7 mouse cellular contexts compared by ENCODE assay signal in the genomic region with DNA sequence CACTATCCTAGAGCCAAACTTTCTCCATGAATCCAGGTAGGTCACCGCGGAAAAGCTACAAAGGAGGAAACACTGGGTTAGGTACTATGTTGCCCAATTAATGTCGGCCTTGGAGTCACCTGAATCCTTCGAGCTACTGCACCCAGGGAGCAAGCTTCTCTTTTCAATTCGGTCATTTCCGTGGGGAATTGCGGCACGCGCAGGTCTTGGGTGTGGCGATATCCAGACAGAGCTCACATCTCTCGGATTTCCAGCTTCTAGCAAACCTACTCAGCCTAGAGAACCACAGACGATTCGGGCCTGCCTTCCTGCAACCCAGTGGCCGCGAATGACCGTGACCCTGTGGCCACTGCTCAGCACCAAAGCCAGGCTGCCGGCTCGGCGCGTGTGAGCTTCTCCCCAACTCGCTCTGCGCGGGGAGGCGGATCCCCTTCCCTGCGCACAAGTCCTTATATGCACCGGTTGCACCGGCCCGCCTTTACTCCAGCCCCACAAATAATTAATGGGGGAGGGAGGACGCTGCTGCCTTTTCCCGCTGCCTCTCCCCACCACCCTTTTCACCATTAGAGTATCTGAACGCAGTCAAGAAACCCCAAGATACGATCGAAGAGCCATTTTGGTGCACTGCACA. TPM values are rescaled to one million over a fixed set of nuclear protein-coding genes. Genes with fewer than 3 reads are reported as not detected.
A peak's percentile ranks its signal among the peaks of the same experiment; 100 is the strongest.
DNase-seq lines count a peak whose midpoint lies in the region; ATAC-seq lines count a peak whose summit lies in the region.

No protein-coding gene starts in this region.

- peak overlapping the region; percentile 82 for H3K4me2 ChIP-seq in intestine, embryonic 16.5 days (ENCODE audit: low read depth, low read length)
- H3K4me2 ChIP-seq in limb, embryonic 11.5 days (ENCODE audit: low read depth, severe bottlenecking): peak overlapping the region; percentile 99
- peak overlapping the region; percentile 88 for H3K4me2 ChIP-seq in midbrain, embryonic 11.5 days

- intact Hi-C loops in gastrocnemius, postnatal 36 days (cut with DNase I): loop anchor here (5.0 to 10.0 kb wide), 3 partner anchors 145 to 282 kb away; no protein-coding TSS in a partner anchor

- peak overlapping the region; percentile 84 for H3K4me3 ChIP-seq in intestine, embryonic 16.5 days (ENCODE audit: low read length)
- H3K4me3 ChIP-seq in limb, embryonic 11.5 days (ENCODE audit: low read depth, low read length): peak overlapping the region; percentile 60
- H3K4me3 ChIP-seq in midbrain, embryonic 11.5 days (ENCODE audit: low read depth, low read length): peak overlapping the region; percentile 52

- H3K27me3 ChIP-seq in intestine, embryonic 16.5 days (replicated peaks; ENCODE audit: control insufficient read depth, insufficient read depth, low read length): no peaks in the 10 kb centered on the region
- no peaks in the 10 kb centered on the region; the same call in none of the 2 replicates for H3K27me3 ChIP-seq in limb, embryonic 11.5 days (ENCODE audit: control insufficient read depth, insufficient read depth, low read length)
- H3K27me3 ChIP-seq in midbrain, embryonic 11.5 days (ENCODE audit: control insufficient read depth, insufficient read depth, low read length): peaks cover 2% of the 10 kb centered on the region; the same call in 1 of the 2 replicates

- under 1% methylated on average over 33 of the region's 33 CpGs for WGBS in intestine, embryonic 16.5 days
- WGBS in limb, embryonic 11.5 days: under 1% methylated on average over 33 of the region's 33 CpGs
- WGBS in midbrain, embryonic 11.5 days: under 1% methylated on average over 33 of the region's 33 CpGs

- no peaks in the 10 kb centered on the region for H3K9me3 ChIP-seq in intestine, embryonic 16.5 days (ENCODE audit: control insufficient read depth, low read length)
- H3K9me3 ChIP-seq in limb, embryonic 11.5 days (ENCODE audit: control insufficient read depth, low read length): no peaks in the 10 kb centered on the region
- H3K9me3 ChIP-seq in midbrain, embryonic 11.5 days (ENCODE audit: control insufficient read depth, low read length): no peaks in the 10 kb centered on the region

- H3K9ac ChIP-seq in intestine, embryonic 16.5 days (ENCODE audit: low read depth, low read length): peak overlapping the region; percentile 94
- peak overlapping the region; percentile 17; the same call in 1 of the 2 replicates for H3K9ac ChIP-seq in limb, embryonic 11.5 days (ENCODE audit: low read length)
- peak overlapping the region; percentile 70 for H3K9ac ChIP-seq in midbrain, embryonic 11.5 days (ENCODE audit: low read length)

- H3K27ac ChIP-seq in intestine, embryonic 16.5 days (ENCODE audit: low read length): peak overlapping the region; percentile 88
- H3K27ac ChIP-seq in limb, embryonic 11.5 days (replicated peaks; ENCODE audit: low read depth, low read length): no peak overlapping the region
- peak overlapping the region; percentile 11; the same call in 1 of the 2 replicates for H3K27ac ChIP-seq in midbrain, embryonic 11.5 days (ENCODE audit: low read depth, low read length)

- peak; percentile 64 for ATAC-seq in common myeloid progenitor, adult 5-6 weeks (replicated peaks; ENCODE audit: low read depth, poor library complexity, severe bottlenecking)
- ATAC-seq in intestine, embryonic 16.5 days: peak; percentile 78
- 0 out of 2 replicates have a peak, but pooled peaks have one; percentile 36 for ATAC-seq in limb, embryonic 11.5 days (ENCODE audit: insufficient number of reproducible peaks, low FRiP score, low TSS enrichment, low read depth)
- peak; percentile 66 for ATAC-seq in midbrain, embryonic 11.5 days (ENCODE audit: low FRiP score)

- DNase-seq in adrenal gland, adult 2 months: peak; percentile 85
- peak; percentile 45 to 59 for DNase-seq in gastrocnemius, postnatal 36 days
- DNase-seq in limb, embryonic 11.5 days (ENCODE audit: low spot score): peak; percentile 72
- DNase-seq in midbrain, embryonic 11.5 days (ENCODE audit: low spot score, missing footprints): peak; percentile 98
- peak; percentile 5 to 12 for DNase-seq in spleen, postnatal 14 days (ENCODE audit: low spot score in 2 of 2)

- no peaks in the 10 kb centered on the region for H3K36me3 ChIP-seq in intestine, embryonic 16.5 days (ENCODE audit: control insufficient read depth, insufficient read depth, low read length)
- H3K36me3 ChIP-seq in limb, embryonic 11.5 days (ENCODE audit: control insufficient read depth, insufficient read depth, low read length): no peaks in the 10 kb centered on the region
- no peaks in the 10 kb centered on the region for H3K36me3 ChIP-seq in midbrain, embryonic 11.5 days (ENCODE audit: control insufficient read depth, insufficient read depth, low read length)

- peaks cover 10% of the 10 kb centered on the region for H3K4me1 ChIP-seq in intestine, embryonic 16.5 days (ENCODE audit: control insufficient read depth, insufficient read depth, low read length)
- 0 out of 2 replicates have a peak, but pooled peaks cover 2% of the 10 kb centered on the region for H3K4me1 ChIP-seq in limb, embryonic 11.5 days (ENCODE audit: control insufficient read depth, insufficient read depth, low read length)
- H3K4me1 ChIP-seq in midbrain, embryonic 11.5 days (ENCODE audit: control insufficient read depth, insufficient read depth, low read length): peaks cover 6% of the 10 kb centered on the region

RNA-seq across cellular contexts. Expression of gene Tnik, which starts 0.5 kb away (rescaled TPM):
- total RNA-seq in adrenal gland, adult 2 months (2021): 10 to 100 TPM; 12.9 to 13.3 TPM
- polyA plus RNA-seq in adrenal gland, adult 2 months (2012; rRNA removed): 2.7 and 4.0 TPM in 2 replicates
- total RNA-seq in common myeloid progenitor, adult 5-6 weeks (2017): 31.4 and 36.4 TPM in 2 replicates
- 10 to 100 TPM; 39.4 to 39.8 TPM for total RNA-seq in gastrocnemius, postnatal 36 days (2021)
- polyA plus RNA-seq in intestine, embryonic 16.5 days (2015; fragmentation: Nextera tagmentation; extraction: Ambion mirVana): 11.5 and 12.5 TPM in 2 replicates
- 4.1 TPM in 2 replicates for polyA plus RNA-seq in limb, embryonic 11.5 days (2014; fragmentation: Nextera tagmentation; extraction: Ambion mirVana)
- polyA plus RNA-seq in midbrain, embryonic 11.5 days (2014; fragmentation: Nextera tagmentation; extraction: Ambion mirVana): 19.9 and 21.2 TPM in 2 replicates

Comparison
In these comparisons a context has a peak if more than half of its experiments do, and no peak if none do; other contexts are left out.
1. DNase-seq: peak in every context shown above with its lines; median percentile 98 in midbrain, embryonic 11.5 days; 85 in adrenal gland, adult 2 months; 72 in limb, embryonic 11.5 days; 52 in gastrocnemius, postnatal 36 days; 8 in spleen, postnatal 14 days.
2. H3K9ac ChIP-seq: peak in every context shown above with its lines; median percentile 94 in intestine, embryonic 16.5 days; 70 in midbrain, embryonic 11.5 days; 17 in limb, embryonic 11.5 days.